Mouse (Mus musculus) lung, postnatal 25 days (tissue): ENCODE measurements around the gene Atg10.

Experiments
- DNase-seq: peaks from one replicate; pipeline ENCODE4 v3.0.0; 2022; ENCODE audit warnings: low spot score

Atg10 gene

DNA sequence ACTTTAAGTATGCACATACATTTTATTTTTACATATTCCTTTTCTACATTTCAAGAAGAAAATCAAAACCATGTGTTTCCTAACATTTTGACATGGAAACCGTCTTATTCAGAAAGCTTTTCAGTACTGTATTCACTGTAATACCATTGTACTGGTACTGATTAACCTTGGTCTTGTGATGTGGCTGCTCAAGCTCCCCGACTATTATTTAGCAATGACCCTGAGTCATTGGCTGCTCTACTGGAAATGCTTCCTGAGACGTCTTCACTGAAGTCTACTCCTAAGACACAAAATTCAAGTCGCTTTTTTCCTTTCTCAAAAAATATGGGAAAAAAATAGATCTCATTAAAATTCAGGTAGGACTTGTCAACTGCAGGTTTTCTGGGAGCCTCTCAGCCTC, 105.6 kb downstream of the Atg10 start:
- no peak for DNase-seq

DNA sequence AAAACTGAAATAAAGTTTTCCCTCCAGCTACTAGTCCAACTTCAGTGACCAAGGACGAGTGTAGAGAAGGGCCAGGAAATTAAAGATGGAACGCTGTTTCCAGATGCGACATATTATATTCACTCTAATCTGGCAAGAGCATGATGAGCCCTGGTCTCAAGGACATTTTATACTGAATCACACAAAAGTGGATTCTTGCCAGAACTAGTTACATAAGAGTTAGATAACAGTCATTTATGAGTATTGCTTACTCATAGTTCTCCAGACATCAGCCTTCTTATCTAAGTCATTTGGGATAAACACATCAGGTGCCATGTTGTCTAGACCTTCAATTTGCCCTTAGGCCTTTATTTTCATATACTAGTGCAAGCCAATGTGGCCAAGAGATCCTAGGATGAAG, 108.9 kb downstream of the Atg10 start:
- DNase-seq = no peak

DNA sequence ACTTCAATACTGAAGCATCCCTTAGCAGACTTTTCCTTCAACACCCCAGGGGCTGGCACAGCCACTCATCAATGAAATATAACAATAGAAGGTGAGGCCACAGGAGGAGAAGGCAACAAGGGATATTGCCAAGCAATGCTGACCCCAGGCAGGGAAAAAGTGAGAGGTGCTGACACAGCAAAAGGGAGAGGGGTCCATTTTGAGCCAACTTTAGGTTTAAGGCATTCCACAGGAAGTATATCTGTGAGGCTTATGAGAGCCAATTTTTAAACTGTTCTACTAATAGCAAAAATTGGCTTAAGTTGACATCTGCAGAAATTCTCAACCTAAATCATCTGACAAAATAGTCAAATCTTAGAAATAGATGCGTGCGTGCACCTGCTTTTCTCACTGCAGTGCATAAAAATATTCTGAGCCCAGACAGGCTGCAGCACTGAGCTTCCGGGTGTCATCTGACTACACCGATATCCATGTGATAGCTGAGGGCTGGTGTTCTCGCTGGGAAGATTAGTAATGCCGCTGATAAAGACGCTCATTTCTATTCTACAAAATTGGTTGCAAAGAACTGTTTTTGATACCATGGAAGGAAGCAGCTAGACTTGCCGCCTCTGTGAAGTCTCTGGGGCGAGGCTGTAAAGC, 116.3 kb downstream of the Atg10 start:
- DNase-seq = no peak

GRCm38 (mm10) chr13:91102238-91102637, 121.5 kb downstream of the Atg10 start:
- no peak for DNase-seq

DNA sequence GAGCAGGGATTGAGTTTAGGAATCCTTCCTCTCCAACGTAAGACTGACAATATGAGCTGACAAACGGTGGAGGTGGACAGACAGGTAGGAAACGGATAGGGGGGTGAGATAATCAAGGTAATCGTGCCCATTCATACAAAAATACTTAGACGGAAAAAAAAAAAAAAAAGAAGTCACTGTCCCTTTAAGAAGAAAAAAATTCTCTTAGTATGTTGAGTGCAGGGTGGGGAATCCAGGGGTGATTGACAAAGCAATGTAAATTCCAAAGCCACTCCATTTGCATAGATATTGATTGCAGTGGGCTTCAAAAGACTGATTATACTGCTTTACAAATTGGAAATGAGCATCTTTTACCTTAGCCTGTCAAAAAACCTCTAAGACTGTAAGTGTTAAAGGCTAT, 123.4 kb downstream of the Atg10 start:
- DNase-seq = no peak

GRCm38 (mm10) chr13:91094851-91095250, 128.9 kb downstream of the Atg10 start:
- no peak for DNase-seq

- no peak for DNase-seq
Observed at GRCm38 (mm10) chr13:91094196-91094595, 129.6 kb downstream of the Atg10 start.

- peak; percentile 10 for DNase-seq
Observed at GRCm38 (mm10) chr13:91093610-91094009, 130.2 kb downstream of the Atg10 start.

GRCm38 (mm10) chr13:91093162-91093561, 130.6 kb downstream of the Atg10 start:
- peak; percentile 51 for DNase-seq

DNA sequence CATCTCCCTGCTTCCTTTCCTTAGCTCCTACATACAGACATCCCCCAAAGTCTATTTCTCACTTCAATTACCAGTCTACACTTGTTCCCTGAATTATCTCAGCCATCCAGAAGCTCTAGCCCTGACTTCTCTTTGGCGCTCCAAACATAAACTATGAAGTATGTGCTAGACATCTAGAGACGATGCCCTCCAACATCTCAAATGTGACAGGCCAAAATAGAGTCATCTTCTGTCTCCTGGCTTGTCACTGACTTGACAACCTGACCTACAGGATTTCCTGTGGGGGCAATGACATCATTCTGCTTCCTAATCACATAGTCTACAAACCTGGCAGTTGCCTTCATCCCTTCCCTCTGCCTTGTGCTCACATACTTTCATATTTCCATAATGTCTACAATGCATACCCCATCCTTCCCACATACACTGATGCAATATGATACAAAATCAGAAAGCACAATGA, 132.0 kb downstream of the Atg10 start:
- DNase-seq = no peak

DNA sequence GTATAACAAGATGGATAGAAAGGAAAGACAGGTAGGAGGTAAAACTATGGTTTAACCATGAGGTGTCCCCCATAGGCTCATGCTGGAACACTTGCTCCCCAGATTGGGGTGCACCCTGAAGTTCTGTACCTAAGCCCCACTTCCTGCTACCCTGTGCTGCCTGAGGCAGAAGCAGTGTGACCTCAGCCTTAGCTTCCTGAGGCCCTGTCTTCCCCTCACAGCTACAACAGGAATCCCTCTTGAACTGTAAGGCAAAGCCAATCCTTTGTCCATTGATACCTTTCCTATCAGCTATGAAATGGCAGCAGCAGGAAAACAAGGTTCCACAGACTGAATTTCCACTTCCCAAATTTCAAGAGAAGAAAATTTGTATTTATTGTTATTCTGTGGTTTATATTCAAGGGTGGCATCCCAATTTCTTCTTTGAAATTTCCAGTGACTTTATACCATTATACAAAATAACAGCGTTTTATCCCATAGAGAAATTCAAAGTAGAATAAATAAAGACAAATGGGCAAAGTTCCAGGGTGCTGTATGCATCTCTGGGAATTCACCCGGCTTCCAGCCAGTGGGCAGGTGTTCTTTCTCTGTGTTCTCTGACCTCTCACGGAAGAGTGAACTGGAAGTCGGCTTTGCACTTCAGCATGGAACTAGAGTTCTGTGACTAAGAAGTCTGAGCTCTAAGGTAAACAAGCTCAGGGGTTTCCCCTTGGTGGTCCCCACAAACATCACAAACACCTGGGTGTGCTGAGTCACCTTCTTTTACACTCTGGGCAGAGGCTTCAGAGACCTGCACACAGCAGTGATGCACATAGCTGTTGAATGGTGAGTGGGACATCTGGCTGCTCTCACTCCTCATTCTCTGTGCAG, 132.7 kb downstream of the Atg10 start:
- DNase-seq = no peak

DNA sequence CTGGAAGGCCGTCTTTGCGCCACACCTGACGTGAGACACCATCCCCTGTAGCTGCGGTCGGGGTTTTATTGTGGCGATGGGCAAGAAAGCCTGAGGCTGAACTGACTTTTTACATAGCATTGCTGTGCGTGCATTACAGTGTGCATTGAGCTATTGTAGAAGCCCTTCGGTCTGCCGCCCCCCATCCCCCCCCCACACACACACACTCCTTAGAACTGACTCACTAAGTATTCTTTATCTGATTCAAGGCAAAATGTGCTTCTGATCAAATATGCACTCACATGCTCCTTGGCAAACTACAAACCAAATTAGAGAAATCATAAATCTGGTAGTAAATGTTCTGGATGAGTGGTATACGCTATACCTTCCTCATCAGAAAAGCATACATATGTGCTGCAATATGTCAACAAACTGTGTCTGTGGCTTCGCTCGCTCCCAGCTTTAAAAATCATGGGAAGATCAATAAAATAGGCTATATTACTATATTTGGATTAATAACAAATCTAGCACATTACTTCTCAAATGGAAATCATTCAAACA, 137.3 kb downstream of the Atg10 start:
- no peak for DNase-seq

DNA sequence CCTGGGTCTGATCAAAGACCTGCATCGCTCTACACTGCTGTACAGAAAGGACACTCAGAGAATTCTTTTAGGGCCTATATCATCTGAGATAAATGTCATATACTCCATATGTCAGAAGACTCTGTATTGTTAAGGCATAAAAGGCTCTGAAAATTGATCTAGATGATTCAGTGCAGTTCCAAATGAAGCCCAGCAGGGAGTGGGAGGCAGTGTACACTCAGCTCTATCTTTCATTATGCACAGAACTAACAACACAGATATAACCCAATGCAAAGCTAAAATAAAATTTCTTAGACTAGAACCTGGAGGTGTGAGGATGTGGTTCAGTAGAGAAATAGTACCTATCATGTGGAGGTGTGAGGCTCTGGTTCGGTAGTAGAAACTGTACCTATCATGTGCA, 151.4 kb downstream of the Atg10 start:
- DNase-seq = no peak

DNA sequence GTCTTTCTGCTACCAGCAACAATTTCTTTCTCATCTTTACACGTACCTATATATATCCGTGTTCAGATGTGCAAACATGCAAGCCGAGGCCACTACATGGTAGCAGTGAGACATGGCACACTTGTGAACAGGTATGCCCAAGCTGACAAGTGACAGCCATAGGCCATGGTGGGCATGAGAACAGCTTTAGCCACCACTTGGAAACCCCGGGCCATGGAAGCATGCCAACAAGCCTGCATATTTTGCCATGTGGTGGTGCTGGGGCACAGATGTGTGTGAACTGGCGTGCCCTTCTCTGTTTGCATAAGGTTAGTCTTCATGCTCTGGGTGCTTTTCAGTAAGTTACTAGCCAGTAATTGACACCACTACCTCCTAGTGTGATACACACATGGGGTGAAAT, 162.9 kb downstream of the Atg10 start:
- DNase-seq = no peak

- no peak for DNase-seq
Observed at GRCm38 (mm10) chr13:91048171-91048570, 175.6 kb downstream of the Atg10 start.

DNA sequence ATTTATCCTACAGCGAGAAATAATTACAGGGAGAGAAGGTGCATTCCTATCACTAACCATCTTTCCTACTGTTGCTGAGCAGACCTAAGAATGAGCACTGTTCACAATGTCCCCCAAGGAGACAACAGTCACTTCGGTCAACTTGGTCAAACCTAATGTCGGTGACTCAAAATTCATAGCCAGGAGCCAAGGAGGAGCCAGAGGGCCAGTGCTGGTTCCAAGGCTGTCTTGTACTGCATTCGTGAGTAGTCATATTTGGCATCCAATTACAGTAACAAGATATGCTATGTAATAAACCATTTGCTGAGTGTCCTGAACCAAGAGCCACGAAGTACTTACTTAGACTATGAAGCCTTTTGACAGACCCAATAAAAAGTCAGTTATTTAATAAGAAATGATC, 176.9 kb downstream of the Atg10 start:
- DNase-seq = no peak

GRCm38 (mm10) chr13:91041236-91041635, 182.5 kb downstream of the Atg10 start:
- DNase-seq = peak; percentile 27

GRCm38 (mm10) chr13:91040421-91040820, 183.3 kb downstream of the Atg10 start:
- DNase-seq = no peak

DNA sequence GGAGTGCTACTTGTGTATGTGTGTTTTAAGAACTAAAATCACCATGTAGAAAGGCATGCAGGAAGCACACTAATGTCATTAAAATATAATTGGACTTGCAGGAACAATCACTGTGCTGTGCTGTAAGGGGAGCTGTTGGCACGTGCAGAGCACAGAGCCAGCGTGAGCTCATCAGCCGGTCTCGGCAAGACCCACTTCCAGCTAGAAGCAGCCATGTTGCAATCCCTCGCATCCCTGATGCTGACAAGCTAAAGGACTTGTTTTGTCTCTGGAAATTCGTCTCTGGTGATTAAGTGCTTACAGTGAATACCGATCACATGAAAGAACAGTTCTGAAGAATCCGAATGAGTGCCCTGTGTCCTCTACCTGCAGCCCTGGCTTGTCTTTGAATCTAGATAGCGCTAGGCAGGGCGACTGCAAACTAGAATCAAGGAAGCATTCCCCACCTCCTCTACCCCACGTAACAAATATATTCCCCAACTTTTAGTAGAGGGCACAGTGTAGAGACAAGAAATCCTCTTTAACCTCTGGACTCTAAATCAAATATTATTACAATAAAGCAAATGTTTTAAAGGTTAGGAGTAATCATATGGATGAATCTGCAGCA, 184.5 kb downstream of the Atg10 start:
- DNase-seq = peak; percentile 28

DNA sequence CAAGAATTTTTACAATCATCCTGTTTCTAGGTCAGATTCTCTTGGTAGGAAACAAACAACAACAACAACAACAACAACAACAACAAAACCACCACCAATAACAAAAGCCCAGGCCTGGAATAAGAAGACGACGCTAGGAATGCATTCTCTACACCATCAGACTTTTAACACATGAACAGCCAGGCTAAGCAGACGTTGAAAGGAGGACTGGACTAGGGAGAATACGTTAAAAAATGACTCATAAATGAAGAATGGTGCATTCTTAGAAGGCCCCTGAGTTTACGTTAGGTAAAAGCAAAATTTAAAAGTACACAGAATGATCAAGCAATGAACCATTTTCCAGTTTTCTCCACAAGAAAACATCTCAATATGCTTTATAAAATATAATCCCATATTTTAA, 185.1 kb downstream of the Atg10 start:
- no peak for DNase-seq

DNA sequence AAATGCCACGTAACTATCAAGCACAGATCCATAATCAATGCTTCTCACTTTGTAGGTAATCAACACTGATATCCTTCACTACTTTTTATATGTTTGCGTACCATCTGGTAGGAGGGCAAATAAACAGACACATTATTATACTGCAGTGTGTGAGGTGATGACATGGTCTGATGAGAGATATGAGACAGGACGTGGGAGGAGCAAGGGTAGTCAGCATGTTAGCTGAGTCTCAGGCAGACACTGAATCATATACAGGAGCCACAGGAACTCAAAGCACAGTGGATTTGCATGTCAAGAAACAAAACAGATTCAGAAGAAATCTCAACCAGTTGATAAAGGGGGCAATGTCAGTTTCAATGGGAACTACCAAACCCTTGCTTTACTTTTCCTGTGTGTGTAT, 185.7 kb downstream of the Atg10 start:
- no peak for DNase-seq

DNA sequence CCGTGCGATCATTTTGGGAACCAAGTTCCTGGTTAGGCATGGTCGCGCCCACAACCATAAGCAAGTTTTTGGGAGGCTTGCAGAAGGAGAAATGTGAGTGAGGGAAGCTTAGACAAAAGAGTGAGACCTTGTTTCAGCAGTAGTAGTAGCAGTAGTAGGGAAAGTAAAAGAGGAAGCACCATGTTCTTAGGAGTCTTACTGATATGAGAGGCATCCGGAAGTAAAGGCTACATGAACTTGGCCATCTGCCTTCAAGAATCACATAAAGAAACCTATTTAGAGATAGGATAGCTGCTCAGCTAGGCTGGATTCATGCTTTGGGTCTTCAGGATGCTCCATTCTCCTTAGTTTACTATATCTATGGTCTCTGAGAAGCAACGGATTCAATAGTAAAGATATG, 186.4 kb downstream of the Atg10 start:
- no peak for DNase-seq

- DNase-seq = no peak
Observed at GRCm38 (mm10) chr13:91031836-91032235, 191.9 kb downstream of the Atg10 start.
